Mouse (Mus musculus) hindbrain, postnatal 0 days (tissue): ENCODE measurements around the gene Prpf8. TPM values are rescaled to one million over a fixed set of nuclear protein-coding genes. Genes with fewer than 3 reads are reported as not detected.

Experiments used
- ATAC-seq: fragments of 200-750 bp; cut with Nextera tagmentation; 2 replicates; pipeline ENCODE4 v1.8.0; 2017; ENCODE audit warnings: mild to moderate bottlenecking, moderate TSS enrichment, moderate library complexity
- DNase-seq: peaks from one replicate; pipeline ENCODE4 v3.0.0-alpha.2; 2015; ENCODE audit warnings: low spot score
- H3K27ac ChIP-seq: fragments of 300-500 bp; sonication (generic); 2 replicates; pipeline ENCODE4 v1.5.1; 2014; ENCODE audit warnings: mild to moderate bottlenecking
- H3K27me3 ChIP-seq: fragments of 300-500 bp; sonication (generic); 2 replicates; pipeline ENCODE4 v1.6.1; 2014; ENCODE audit warnings: low read length, mixed read lengths; ENCODE audit not compliant: insufficient read depth
- H3K36me3 ChIP-seq: fragments of 300-500 bp; sonication (generic); 2 replicates; pipeline ENCODE4 v1.6.1; 2014; ENCODE audit warnings: low read length, mixed read lengths; ENCODE audit not compliant: insufficient read depth
- H3K4me1 ChIP-seq: fragments of 300-500 bp; sonication (generic); 2 replicates; pipeline ENCODE4 v1.6.1; 2014; ENCODE audit warnings: antibody characterized with exemption, low read length, mixed read lengths; ENCODE audit not compliant: insufficient read depth
- H3K4me2 ChIP-seq: fragments of 300-500 bp; sonication (generic); 2 replicates; pipeline ENCODE4 v1.6.1; 2014; ENCODE audit warnings: low read depth, mild to moderate bottlenecking, low read length, moderate library complexity, mixed read lengths
- H3K4me3 ChIP-seq: fragments of 300-500 bp; sonication (generic); 2 replicates; pipeline ENCODE4 v1.5.1; 2014; ENCODE audit warnings: low read length
- H3K9ac ChIP-seq: fragments of 300-500 bp; sonication (generic); replicated peaks from 2 replicates; pipeline ENCODE4 v1.6.1; 2014; ENCODE audit warnings: mild to moderate bottlenecking, low read length, moderate library complexity, mixed read lengths
- H3K9me3 ChIP-seq: fragments of 300-500 bp; sonication (generic); 2 replicates; pipeline ENCODE4 v1.6.1; 2016; ENCODE audit warnings: low read length, mixed read lengths
- CTCF ChIP-seq: IDR thresholded peaks from 2 replicates; pipeline ENCODE4 v1.5.1; 2016; ENCODE audit warnings: antibody characterized with exemption, control low read depth, low read depth
- WGBS: fragments of 180-500 bp; shearing (Covaris S2); extraction: QIAGEN DNeasy Blood & Tissue Kit; methylation state at CpG from one replicate; pipeline ENCODE4 v1.1.7; 2014; 5-methylcytosine and 5-hydroxymethylcytosine counted together
- polyA plus RNA-seq: library from polyadenylated mRNA; unstranded; fragments of >200 nt; fragmentation: Nextera tagmentation; extraction: Ambion mirVana; gene quantifications from 2 replicates; pipeline ENCODE4 v1.2.1, GENCODE M21; 2015
- total RNA-seq: library from RNA; depleted of rRNA; stranded (reverse); fragments of >200 nt; gene quantifications from 2 replicates; pipeline ENCODE4 v1.2.3, GENCODE M21; 2014

Prpf8 gene
- total and polyA plus RNA-seq, 2 experiments from 2014 or later: 29.4 to 118 TPM

- ATAC-seq: no peak; the same call in 1 of the 2 replicates
- DNase-seq: no peak
- 25% methylated on average over 3 of the region's 3 CpGs for WGBS
- no peak for TF ChIP-seq CTCF
- Histone ChIP-seq H3K4me1 (peaks cover 8% of the 10 kb centered on the region), H3K4me3 (peak overlapping the region; percentile 93), H3K4me2 (peak overlapping the region; percentile 96), H3K9ac (no peak overlapping the region), H3K27ac (no peak overlapping the region), H3K36me3 (peaks cover 20% of the 10 kb centered on the region), H3K9me3 (no peaks in the 10 kb centered on the region), H3K27me3 (no peaks in the 10 kb centered on the region)
Measured at GRCm38 (mm10) chr11:75486192-75486591, 424 bp upstream of the Prpf8 start.

- H3K9ac ChIP-seq: peak overlapping the region; percentile 93
- ATAC-seq: no peak
- WGBS: 44% methylated on average over 6 of the region's 6 CpGs
- H3K27me3 ChIP-seq: no peaks in the 10 kb centered on the region
- H3K4me1 ChIP-seq: peaks cover 8% of the 10 kb centered on the region
- TF ChIP-seq CTCF: no peak
- H3K36me3 ChIP-seq: peaks cover 33% of the 10 kb centered on the region
- peak overlapping the region; percentile 93 for H3K4me3 ChIP-seq
- H3K4me2 ChIP-seq: peak overlapping the region; percentile 96
- no peak for DNase-seq
- H3K27ac ChIP-seq: peak overlapping the region; percentile 81; the same call in 1 of the 2 replicates
- H3K9me3 ChIP-seq: no peaks in the 10 kb centered on the region
Measured at GRCm38 (mm10) chr11:75487496-75487895, 880 bp downstream of the Prpf8 start.

GRCm38 (mm10) chr11:75494296-75495049 is 7.9 kb downstream of the Prpf8 start:
- Histone ChIP-seq H3K36me3 (peaks cover 98% of the 10 kb centered on the region), H3K9ac (no peak overlapping the region), H3K27me3 (no peaks in the 10 kb centered on the region), H3K4me1 (no peaks in the 10 kb centered on the region), H3K4me2 (no peak overlapping the region), H3K4me3 (no peak overlapping the region), H3K27ac (no peak overlapping the region), H3K9me3 (no peaks in the 10 kb centered on the region)
- DNase-seq: no peak
- no peak for TF ChIP-seq CTCF
- 96% methylated on average over 10 of the region's 10 CpGs for WGBS
- no peak for ATAC-seq

- Histone ChIP-seq H3K4me2 (no peak overlapping the region), H3K9me3 (no peaks in the 10 kb centered on the region), H3K4me1 (no peaks in the 10 kb centered on the region), H3K9ac (no peak overlapping the region), H3K36me3 (peaks cover 98% of the 10 kb centered on the region), H3K27me3 (no peaks in the 10 kb centered on the region), H3K27ac (no peak overlapping the region), H3K4me3 (no peak overlapping the region)
- no peak for TF ChIP-seq CTCF
- ATAC-seq: no peak
- WGBS: 81% methylated on average over 1 of the region's 1 CpGs
- DNase-seq: no peak
Measured at GRCm38 (mm10) chr11:75498126-75498525, 11.5 kb downstream of the Prpf8 start.

GRCm38 (mm10) chr11:75508162-75508561 is 21.5 kb downstream of the Prpf8 start:
- no peak overlapping the region for H3K27ac ChIP-seq
- 92% methylated on average over 4 of the region's 4 CpGs for WGBS
- H3K36me3 ChIP-seq: peaks cover 59% of the 10 kb centered on the region

DNA sequence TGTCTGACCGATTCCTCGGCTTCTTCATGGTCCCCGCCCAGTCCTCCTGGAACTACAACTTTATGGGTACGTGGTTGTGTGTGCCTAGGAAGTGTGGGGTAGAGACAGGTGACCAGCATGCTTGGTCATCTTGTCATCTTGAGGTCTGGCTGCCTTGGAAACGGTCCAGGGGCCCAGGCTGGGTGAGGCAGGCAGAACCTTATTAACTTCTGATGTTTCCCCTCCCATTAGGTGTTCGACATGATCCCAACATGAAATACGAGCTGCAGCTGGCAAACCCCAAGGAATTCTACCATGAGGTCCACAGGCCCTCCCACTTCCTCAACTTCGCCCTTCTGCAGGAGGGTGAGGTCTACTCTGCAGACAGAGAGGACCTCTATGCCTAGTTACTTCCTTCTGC is 22.3 kb downstream of the Prpf8 start:
- no peak overlapping the region for H3K4me2 ChIP-seq
- no peaks in the 10 kb centered on the region for H3K27me3 ChIP-seq
- WGBS: 84% methylated on average over 8 of the region's 8 CpGs
- H3K9ac ChIP-seq: no peak overlapping the region
- ATAC-seq (no peak), DNase-seq (no peak)
- H3K27ac ChIP-seq: no peak overlapping the region
- no peak for TF ChIP-seq CTCF
- H3K4me3 ChIP-seq: no peak overlapping the region
- H3K36me3 ChIP-seq: peaks cover 55% of the 10 kb centered on the region
- peaks cover 9% of the 10 kb centered on the region for H3K4me1 ChIP-seq
- H3K9me3 ChIP-seq: no peaks in the 10 kb centered on the region

More at GRCm38 (mm10) chr11:75508162-75508561, 21.5 kb downstream of the Prpf8 start:
- H3K9ac ChIP-seq: no peak overlapping the region
- peaks cover 9% of the 10 kb centered on the region for H3K4me1 ChIP-seq
- H3K4me2 ChIP-seq: no peak overlapping the region
- TF ChIP-seq CTCF: no peak
- no peaks in the 10 kb centered on the region for H3K27me3 ChIP-seq
- ATAC-seq: no peak
- DNase-seq: no peak
- no peak overlapping the region for H3K4me3 ChIP-seq
- H3K9me3 ChIP-seq: no peaks in the 10 kb centered on the region
